Mouse (Mus musculus): ENCODE measurements around the gene Rnf213.

Gene Rnf213

GRCm38 (mm10) chr11:119390271-119391231 is 2.3 kb upstream of the Rnf213 start:
- peak; percentile 61; the same call in 1 of the 2 replicates for ATAC-seq (ENCODE audit: low TSS enrichment)

- no peak for ATAC-seq (ENCODE audit: low TSS enrichment)
Observed at GRCm38 (mm10) chr11:119391386-119392000, 1.4 kb upstream of the Rnf213 start.

DNA sequence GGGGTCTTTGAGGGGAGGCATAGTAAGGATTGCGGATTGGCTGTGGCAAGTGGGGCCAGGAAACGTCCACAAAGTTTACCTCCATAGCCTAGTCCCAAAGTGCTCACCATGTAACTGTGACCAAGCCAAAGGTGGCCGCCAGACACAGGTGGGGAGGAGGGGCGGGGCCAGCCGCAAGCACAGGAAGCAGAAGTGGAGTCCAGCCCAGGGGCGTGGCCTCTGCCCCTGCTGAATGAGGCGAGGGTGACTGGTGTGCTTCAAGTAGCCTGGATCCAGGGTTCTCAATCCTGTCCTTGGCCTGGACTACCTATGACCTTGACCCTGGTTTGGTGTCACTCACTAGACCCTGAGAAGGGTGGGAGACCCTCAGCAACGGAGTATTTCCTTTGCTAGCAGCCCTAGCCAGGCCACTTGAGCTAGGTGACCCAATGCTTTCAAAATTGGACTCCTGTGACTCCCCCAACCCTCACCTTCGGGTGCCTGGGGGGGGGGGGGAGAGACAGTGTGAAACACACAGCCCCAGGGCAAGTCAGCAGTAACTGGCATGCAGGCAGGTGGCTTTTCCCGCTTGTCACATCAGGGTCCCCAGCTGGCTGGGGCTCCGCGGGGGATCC is 792 bp upstream of the Rnf213 start:
- no peak for ATAC-seq (ENCODE audit: low TSS enrichment)

GRCm38 (mm10) chr11:119393483-119393804 is 544 bp downstream of the Rnf213 start:
- no peak for ATAC-seq (ENCODE audit: low TSS enrichment)

DNA sequence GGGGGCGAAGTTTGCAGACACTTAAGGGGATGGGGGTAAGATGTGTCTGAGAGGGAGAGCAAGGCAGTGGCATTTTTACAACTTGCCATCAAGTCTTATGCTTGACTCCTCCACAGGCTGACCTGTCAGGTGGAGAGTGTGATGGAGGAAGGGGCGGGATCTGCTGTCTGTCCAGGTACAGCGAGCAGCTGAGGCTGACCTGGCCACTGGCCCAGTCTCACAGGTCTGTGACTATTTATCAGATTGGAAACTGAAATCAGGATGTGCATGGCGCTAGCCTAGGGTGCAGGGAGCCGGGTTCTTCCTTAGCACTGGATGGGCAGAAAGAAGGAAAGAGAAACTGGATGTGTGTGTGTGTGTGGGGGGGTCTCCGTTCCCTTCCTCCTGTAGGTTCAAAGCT is 1.3 kb downstream of the Rnf213 start:
- no peak for ATAC-seq (ENCODE audit: low TSS enrichment)

- ATAC-seq (ENCODE audit: low TSS enrichment): no peak
Observed at GRCm38 (mm10) chr11:119395394-119395793, 2.5 kb downstream of the Rnf213 start.

- ATAC-seq (ENCODE audit: low TSS enrichment): no peak
Observed at GRCm38 (mm10) chr11:119395931-119396330, 3.0 kb downstream of the Rnf213 start.

- ATAC-seq (ENCODE audit: low TSS enrichment): no peak
Observed at GRCm38 (mm10) chr11:119396461-119396860, 3.6 kb downstream of the Rnf213 start.

DNA sequence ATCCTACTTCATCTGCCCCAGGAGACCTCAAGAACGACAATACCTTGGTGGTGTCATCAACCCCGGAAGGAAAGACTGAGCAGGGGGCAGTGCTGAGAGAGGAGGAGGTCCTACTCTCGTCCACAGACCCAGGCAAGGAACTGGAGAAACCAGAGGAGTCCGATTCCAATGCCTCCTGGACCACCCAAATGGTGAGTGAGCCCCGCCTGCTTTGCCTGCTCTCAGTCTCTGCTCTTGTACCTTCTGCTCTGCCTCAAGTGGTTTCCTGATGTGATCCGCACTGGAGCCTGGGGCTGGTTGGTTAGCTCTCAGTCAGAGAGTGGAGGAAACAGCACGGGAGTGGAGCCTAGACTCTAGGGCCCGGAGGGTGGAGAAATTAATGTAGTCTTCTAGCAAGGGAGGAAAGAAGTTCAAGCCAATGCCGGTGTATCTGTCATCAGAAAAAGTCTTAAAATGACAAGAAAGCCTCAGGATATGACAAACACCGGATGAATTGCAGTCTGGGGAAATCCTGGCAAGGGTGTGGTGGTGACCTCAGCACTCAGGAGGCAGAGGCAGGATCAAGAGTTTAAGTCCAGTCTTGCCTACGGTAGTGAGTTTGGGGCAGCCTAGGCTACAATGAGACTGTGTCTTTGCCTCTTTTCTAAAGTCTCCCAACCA is 9.7 kb downstream of the Rnf213 start:
- no peak for ATAC-seq (ENCODE audit: low TSS enrichment)

DNA sequence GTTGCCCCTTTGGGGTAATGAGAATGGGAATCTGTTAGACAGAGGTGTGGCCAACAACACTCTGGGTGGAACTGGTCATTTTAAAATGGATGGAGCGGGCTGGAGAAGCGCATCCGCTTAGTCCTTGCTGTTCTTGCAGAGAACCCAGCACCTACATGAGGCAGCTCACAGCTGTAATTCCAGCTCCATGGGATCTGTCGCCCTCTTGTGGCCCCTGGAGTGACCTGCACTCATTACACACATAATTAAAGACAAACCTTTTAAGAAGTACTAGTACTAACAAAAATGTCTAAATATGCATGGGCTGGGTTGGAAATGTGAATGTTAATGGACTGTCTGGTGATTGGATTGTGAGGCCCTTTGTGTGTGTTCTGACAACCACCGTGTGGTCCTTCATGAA is 11.7 kb downstream of the Rnf213 start:
- ATAC-seq (ENCODE audit: low TSS enrichment): no peak

DNA sequence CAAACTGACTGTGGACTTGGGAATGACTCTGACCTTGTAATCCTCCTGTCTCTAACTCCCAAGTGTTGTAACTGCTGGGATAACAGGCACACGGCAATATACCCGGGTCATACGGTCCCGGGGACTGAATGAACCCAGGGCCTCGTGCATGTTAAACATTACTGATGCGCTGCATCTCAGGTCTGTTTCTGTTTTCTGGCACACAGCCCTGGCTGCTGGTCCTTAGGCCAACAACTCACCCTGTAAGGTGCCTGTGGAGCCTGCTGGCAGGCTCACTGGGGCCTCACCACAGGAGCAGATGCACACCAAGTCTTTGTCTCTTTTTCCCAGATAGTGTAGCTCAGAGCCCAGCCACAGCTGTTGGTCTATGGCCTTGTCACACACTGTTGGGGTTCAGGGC is 14.5 kb downstream of the Rnf213 start:
- ATAC-seq (ENCODE audit: low TSS enrichment): no peak

GRCm38 (mm10) chr11:119407977-119408376 is 15.1 kb downstream of the Rnf213 start:
- ATAC-seq (ENCODE audit: low TSS enrichment): no peak

- ATAC-seq (ENCODE audit: low TSS enrichment): no peak
Observed at GRCm38 (mm10) chr11:119419327-119420118, 26.6 kb downstream of the Rnf213 start.

GRCm38 (mm10) chr11:119420426-119420825 is 27.5 kb downstream of the Rnf213 start:
- no peak for ATAC-seq (ENCODE audit: low TSS enrichment)

- no peak for ATAC-seq (ENCODE audit: low TSS enrichment)
Observed at GRCm38 (mm10) chr11:119427431-119427830, 34.5 kb downstream of the Rnf213 start.

GRCm38 (mm10) chr11:119427986-119428385 is 35.1 kb downstream of the Rnf213 start:
- no peak for ATAC-seq (ENCODE audit: low TSS enrichment)

DNA sequence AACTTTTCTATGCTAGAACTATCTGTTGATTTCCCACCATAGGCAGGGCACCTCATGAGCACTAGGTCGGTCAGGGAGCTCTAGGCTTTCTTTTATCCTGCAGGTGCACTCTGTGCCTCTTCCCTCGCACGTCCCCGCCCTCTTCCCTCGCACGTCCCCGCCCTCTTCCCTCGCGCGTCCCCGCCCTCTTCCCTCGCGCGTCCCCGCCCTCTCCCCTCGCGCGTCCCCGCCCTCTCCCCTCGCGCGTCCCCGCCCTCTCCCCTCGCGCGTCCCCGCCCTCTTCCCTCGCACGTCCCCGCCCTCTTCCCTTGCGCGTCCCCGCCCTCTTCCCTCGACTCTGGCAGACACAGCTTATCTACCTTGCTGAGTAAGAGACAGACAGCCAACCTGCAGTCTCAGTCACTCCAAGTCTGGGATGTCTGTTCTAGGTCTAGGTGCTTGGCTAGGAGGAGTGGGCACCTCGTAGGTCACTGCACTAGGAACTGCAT is 35.8 kb downstream of the Rnf213 start:
- ATAC-seq (ENCODE audit: low TSS enrichment): no peak

GRCm38 (mm10) chr11:119431516-119431915 is 38.6 kb downstream of the Rnf213 start:
- no peak for ATAC-seq (ENCODE audit: low TSS enrichment)

DNA sequence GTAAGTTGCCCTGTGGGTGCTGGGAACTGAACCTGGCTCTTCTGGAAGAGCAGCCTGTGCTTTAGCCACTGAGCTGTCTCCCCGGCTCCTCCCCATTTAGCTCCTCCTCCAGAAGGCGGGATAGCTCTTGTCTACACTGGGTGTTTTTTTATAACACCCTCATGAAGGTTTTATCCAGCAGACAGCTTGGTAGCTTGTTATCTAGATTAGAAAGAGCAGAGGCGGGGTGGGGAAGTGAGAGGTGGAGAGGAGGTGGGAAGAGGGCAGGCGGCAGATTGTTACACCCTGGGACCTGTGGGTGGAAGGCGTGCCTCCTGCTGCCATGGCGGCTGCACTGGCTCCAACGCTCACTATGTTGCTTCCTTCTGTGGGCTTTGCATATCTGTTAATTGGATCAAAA is 39.8 kb downstream of the Rnf213 start:
- no peak for ATAC-seq (ENCODE audit: low TSS enrichment)

- no peak for ATAC-seq (ENCODE audit: low TSS enrichment)
Observed at GRCm38 (mm10) chr11:119434316-119434715, 41.4 kb downstream of the Rnf213 start.

All from frontal cortex, adult (tissue).